Mouse (Mus musculus) ovary, postnatal 14 days (tissue): ENCODE results near the gene Farsb.

Source experiments
- DNase-seq: peaks from one replicate; pipeline ENCODE4 v3.0.0; 2022; ENCODE audit warnings: low spot score

The Farsb gene

GRCm38 (mm10) chr1:78420271-78420670 lies 68.4 kb downstream of the Farsb start:
- DNase-seq = no peak

- peak; percentile 77 for DNase-seq
Observed at GRCm38 (mm10) chr1:78419593-78419992, 69.1 kb downstream of the Farsb start.

DNA sequence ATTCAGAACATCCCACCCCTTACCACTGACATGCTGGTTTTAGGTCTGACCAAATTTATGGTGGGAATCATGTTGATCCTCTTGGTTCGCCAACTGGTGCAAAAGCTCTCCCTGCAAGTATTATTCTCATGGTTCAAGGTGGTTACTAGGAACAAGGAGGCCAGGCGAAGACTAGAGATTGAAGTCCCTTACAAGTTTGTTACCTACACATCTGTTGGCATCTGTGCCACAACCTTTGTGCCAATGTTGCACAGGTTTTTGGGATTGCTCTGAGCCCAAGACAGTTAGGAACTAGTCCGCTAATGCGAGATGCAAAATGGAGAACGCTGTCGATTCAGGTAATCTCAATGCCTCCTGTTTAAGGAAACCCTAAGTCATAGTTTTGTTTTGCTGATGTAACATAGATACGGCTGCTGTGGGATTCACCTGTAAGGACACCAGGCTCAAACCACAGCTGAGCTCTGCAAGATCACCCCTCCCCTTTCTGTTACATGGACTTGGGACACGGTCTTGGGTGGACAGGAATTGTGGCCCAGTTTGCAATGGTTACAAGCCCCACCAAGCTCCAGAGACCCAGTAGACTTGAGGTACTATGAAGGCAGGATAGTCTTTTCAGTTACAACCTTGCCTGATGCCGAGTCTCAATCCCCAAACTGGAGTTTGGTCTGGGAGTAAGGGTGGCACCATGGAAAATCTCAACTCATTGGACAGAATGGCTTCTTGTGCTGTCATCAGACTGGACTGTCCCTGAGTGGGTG lies 71.4 kb downstream of the Farsb start:
- DNase-seq = no peak

- no peak for DNase-seq
Observed at GRCm38 (mm10) chr1:78414421-78414820, 74.3 kb downstream of the Farsb start.

- DNase-seq = no peak
Observed at GRCm38 (mm10) chr1:78412668-78413067, 76.0 kb downstream of the Farsb start.

DNA sequence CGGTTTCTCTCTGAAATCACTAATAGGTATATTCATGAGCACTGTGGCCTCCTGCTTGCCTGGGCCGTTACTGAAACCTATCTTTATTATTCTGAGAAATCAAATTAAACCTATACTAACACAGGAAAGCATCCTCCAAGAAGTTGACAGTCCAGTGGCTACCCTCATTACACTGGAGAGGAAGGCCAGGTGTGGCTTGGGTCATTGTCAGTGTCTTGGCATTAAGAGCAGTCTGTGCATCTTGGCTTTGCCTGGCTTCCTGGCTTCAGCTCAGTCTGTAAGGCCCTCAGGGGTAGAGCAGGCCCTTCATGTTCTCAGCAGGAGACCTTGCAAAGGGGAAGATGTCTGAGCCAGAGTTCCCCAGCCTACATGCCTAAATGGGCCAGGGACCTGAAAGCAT lies 79.3 kb downstream of the Farsb start:
- no peak for DNase-seq

GRCm38 (mm10) chr1:78401413-78401812 lies 87.3 kb downstream of the Farsb start:
- DNase-seq = no peak

- no peak for DNase-seq
Observed at GRCm38 (mm10) chr1:78399755-78400154, 88.9 kb downstream of the Farsb start.

- no peak for DNase-seq
Observed at GRCm38 (mm10) chr1:78396320-78396913, 92.3 kb downstream of the Farsb start.

DNA sequence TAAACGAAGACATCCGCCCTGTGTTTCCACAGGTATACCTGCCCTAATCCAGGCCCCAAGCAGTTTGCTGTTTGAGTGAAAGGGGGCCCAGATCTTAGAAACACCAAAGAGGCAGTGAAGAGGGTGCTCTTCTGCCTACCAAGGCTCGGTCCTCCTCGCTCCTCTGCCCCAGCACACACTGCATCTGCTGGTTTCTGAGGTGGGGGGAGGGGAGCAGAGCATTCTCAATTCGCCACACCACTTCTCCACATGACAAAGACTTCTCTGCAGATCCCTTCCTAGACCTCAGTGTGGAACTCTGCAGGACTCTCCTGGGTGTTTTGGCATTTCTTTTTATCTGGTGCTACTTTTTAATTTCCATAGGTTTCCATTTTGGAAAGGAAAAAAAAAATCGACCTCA lies 93.0 kb downstream of the Farsb start:
- DNase-seq = no peak

DNA sequence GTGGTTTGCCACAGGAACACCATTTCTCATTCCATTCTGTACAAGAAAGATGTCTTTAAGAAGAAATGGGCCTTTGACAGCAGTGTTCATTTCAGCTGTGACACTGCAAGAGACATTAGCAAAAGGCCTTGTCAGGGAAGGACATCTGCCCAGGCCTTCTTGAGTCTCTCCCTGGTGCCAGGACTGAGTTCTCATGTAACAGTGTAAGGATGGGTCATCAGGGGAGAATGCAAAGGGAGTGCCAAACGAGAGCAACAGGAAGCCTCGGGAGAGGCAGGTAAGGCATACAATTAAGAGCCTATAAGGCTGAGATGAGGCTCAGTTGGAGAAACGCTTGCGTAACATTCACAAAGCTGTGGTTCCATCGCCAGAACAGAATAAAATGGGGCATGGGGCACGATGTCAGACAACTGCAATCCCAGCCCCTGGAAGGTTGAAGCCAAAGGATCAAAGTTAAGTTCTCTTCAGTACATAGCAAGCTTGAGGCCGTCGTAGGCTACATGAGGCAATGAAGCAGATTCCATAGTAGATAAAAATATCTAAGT lies 93.4 kb downstream of the Farsb start:
- no peak for DNase-seq

DNA sequence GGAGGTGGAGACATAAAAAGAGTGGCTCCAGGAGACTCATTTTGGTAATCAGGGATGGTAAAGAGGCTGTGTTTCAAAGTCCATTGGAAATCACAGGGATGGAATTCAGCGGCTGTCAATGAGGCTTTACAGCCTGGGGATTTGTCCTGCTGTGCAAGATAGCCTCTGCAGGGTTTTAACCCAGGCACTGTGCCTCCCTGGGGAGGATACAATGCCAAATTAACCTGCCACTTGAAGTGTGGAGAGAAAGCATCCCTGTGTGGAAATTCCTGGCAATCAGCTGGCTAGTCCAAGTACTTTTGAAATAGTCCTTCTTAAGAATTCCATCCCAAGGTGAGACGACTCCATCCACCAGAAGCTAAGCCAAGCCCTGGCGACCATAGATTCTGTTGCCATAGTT lies 99.8 kb downstream of the Farsb start:
- no peak for DNase-seq

DNA sequence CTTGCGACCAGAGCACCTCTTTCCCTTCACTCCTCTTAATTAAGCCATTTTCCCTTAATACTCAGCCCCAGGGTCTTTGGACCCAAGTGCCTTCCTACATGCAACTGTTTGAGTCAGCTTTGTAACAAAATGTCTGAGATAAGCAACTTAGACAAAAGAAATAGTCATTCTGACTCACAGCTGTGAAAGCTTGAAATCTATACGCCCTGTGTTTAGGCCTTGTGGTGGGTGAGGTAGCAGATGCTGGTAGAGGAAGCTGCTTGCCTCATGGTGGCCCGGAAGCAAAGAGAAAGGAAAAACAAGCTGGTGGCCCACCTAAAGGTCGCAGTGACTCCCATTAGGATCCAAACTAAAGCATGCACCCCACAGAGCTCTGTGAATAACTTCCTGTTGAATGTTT lies 100.8 kb downstream of the Farsb start:
- no peak for DNase-seq

- DNase-seq = no peak
Observed at GRCm38 (mm10) chr1:78380950-78381349, 107.7 kb downstream of the Farsb start.

GRCm38 (mm10) chr1:78375058-78375457 lies 113.6 kb downstream of the Farsb start:
- no peak for DNase-seq

DNA sequence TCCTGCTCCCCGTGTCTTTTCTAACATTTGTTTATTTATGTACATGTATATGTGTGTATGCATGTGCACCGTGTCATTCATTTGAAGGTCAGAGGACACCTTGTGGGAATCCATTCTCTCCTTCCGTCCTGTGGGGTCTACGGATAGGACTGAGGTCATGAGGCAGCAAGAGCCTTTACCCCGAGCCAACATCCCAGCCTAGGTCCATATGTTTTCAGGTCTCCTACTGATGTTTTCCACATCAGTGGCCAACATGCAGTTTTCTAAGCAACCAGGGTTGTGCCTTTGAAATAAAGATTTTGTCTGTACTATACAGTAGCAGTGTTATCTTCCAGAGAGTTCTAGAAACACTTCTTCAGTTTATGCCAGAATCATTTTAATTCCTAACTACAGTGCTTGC lies 114.9 kb downstream of the Farsb start:
- DNase-seq = no peak

DNA sequence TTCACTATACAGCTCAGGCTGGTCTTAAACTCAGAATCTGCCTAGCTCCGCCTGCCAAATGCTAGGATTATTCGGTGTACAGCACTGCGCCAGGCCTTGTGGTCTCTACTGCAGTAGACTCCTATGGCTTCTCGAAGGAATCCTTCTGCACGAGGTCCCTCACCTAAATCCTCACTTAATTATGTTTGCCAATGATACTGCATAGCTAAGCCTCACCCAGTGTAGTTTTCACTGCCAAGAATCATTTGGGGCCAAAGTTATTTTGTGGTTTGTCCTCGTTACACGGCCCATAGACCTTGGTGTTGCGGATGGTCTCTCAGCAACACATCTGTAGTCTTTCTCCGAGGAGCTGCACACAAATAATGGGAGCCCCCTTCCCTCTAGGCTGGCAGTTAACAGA lies 116.4 kb downstream of the Farsb start:
- no peak for DNase-seq

DNA sequence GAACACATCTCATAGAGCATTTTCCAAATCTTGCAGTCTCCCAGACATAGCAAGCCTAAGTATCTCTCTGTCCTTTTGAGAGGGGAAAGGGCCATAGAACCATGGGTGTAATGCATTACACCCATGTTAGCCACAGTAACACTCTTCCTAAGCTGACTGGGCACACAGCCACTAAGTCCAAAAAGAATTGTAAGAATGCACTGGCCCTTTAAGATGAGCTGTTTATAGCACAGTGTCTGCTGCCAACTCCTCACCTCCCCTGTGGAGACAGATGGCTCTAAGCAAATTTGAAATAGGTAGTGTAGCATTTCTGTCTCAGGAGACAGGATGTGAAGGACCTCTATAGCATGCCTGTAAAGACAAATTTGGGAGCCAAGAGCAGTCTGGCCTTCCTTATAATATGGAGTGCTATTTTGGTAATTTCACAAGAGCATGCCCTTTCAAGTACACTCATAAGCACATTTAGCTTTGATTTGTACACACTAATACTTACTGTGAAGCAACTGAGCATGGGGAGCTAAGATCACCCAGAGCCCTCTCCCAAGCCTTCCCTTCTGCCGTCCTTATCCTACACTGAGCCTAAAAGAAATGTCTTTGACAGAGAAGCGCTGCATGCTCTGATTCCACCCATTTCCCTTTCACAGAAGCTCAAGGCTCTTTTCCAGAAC lies 117.0 kb downstream of the Farsb start:
- DNase-seq = no peak

DNA sequence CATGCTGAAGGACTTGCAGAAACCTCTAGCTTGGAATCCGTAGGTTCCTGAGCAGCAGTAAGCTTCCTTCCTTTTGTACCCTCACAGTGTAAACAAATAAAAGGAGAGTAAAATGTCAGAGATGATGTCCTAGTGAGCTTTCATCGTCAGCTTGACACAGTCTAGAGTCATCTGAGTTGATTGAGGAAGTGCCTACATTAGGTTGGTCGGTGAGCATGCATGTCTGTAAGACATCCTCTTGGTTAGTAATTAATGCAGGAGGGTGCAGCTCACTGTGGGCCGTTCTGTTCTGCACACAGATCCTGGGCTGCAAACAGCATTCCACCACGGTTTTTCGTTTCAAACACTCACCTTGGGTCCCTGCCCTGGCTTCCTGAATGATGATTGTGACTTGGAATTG lies 118.6 kb downstream of the Farsb start:
- DNase-seq = no peak
